Mouse (Mus musculus) midbrain, embryonic 14.5 days (tissue): ENCODE results near the gene Pinlyp. TPM values are rescaled to one million over a fixed set of nuclear protein-coding genes. Genes with fewer than 3 reads are reported as not detected.

ENCODE experiments used
- ATAC-seq: fragments of 200-750 bp; cut with Nextera tagmentation; 2 replicates; pipeline ENCODE4 v1.8.0; 2017; ENCODE audit warnings: moderate number of reproducible peaks, moderate library complexity; ENCODE audit not compliant: low FRiP score, low TSS enrichment
- DNase-seq: peaks from one replicate; pipeline ENCODE4 v3.0.0-alpha.2; 2015
- H3K27ac ChIP-seq: fragments of 300-500 bp; sonication (generic); replicated peaks from 2 replicates; pipeline ENCODE4 v1.5.1; 2014; ENCODE audit warnings: mild to moderate bottlenecking, low read depth, low read length, moderate library complexity
- H3K27me3 ChIP-seq: fragments of 300-500 bp; sonication (generic); 2 replicates; pipeline ENCODE4 v1.6.1; 2014; ENCODE audit warnings: low read length, control low read depth, mixed read lengths; ENCODE audit not compliant: control insufficient read depth, insufficient read depth
- H3K36me3 ChIP-seq: fragments of 300-500 bp; sonication (generic); 2 replicates; pipeline ENCODE4 v1.6.1; 2014; ENCODE audit warnings: low read length, control low read depth; ENCODE audit not compliant: control insufficient read depth, insufficient read depth
- H3K4me1 ChIP-seq: fragments of 300-500 bp; sonication (generic); 2 replicates; pipeline ENCODE4 v1.6.1; 2014; ENCODE audit warnings: mild to moderate bottlenecking, antibody characterized with exemption, low read length, control low read depth; ENCODE audit not compliant: control insufficient read depth, insufficient read depth
- H3K4me2 ChIP-seq: fragments of 300-500 bp; sonication (generic); 2 replicates; pipeline ENCODE4 v1.6.1; 2014; ENCODE audit warnings: mild to moderate bottlenecking, low read length, moderate library complexity
- H3K4me3 ChIP-seq: fragments of 300-500 bp; sonication (generic); replicated peaks from 2 replicates; pipeline ENCODE4 v1.5.1; 2014; ENCODE audit warnings: low read depth, low read length
- H3K9ac ChIP-seq: fragments of 300-500 bp; sonication (generic); replicated peaks from 2 replicates; pipeline ENCODE4 v1.6.1; 2014; ENCODE audit warnings: mild to moderate bottlenecking, low read length, moderate library complexity
- H3K9me3 ChIP-seq: fragments of 300-500 bp; sonication (generic); 2 replicates; pipeline ENCODE4 v1.6.1; 2016; ENCODE audit warnings: low read length, control low read depth, mixed read lengths; ENCODE audit not compliant: control insufficient read depth
- WGBS: fragments of 180-500 bp; shearing (Covaris S2); extraction: QIAGEN DNeasy Blood & Tissue Kit; methylation state at CpG from one replicate; pipeline ENCODE4 v1.1.7; 2014; 5-methylcytosine and 5-hydroxymethylcytosine counted together
- polyA plus RNA-seq: library from polyadenylated mRNA; unstranded; fragments of >200 nt; fragmentation: Nextera tagmentation; extraction: Ambion mirVana; gene quantifications from 2 replicates; pipeline ENCODE4 v1.2.1, GENCODE M21; 2014

Gene Pinlyp
- polyA plus RNA-seq, 1 experiment from 2014 or later, result not detected

- Histone ChIP-seq H3K9ac (no peak overlapping the region), H3K27me3 (no peaks in the 10 kb centered on the region), H3K9me3 (no peaks in the 10 kb centered on the region), H3K4me1 (peaks cover 6% of the 10 kb centered on the region; the same call in 1 of the 2 replicates), H3K4me3 (no peak overlapping the region), H3K36me3 (peaks cover 19% of the 10 kb centered on the region; the same call in 1 of the 2 replicates), H3K4me2 (no peak overlapping the region), H3K27ac (no peak overlapping the region)
- ATAC-seq, result no peak
- 94% methylated on average over 12 of the region's 12 CpGs for WGBS
- no peak for DNase-seq
Measured at GRCm38 (mm10) chr7:24551985-24552759, 6.3 kb upstream of the Pinlyp start.

GRCm38 (mm10) chr7:24547534-24548036, 1.7 kb upstream of the Pinlyp start:
- H3K4me3 ChIP-seq, result peak overlapping the region; percentile 85
- H3K9ac ChIP-seq, result peak overlapping the region; percentile 73
- peaks cover 11% of the 10 kb centered on the region; the same call in 1 of the 2 replicates for H3K4me1 ChIP-seq
- peak overlapping the region; percentile 64 for H3K27ac ChIP-seq
- DNase-seq, result no peak
- 0 out of 2 replicates have a peak, but pooled peaks have one; percentile 2 for ATAC-seq
- no peaks in the 10 kb centered on the region for H3K9me3 ChIP-seq
- 29% methylated on average over 13 of the region's 13 CpGs for WGBS
- H3K36me3 ChIP-seq, result 0 out of 2 replicates have a peak, but pooled peaks cover 8% of the 10 kb centered on the region
- H3K27me3 ChIP-seq, result no peaks in the 10 kb centered on the region
- peak overlapping the region; percentile 52 for H3K4me2 ChIP-seq

- Histone ChIP-seq H3K4me2 (peak overlapping the region; percentile 52), H3K27ac (peak overlapping the region; percentile 64), H3K4me3 (peak overlapping the region; percentile 85), H3K9me3 (no peaks in the 10 kb centered on the region), H3K9ac (peak overlapping the region; percentile 73), H3K4me1 (peaks cover 11% of the 10 kb centered on the region; the same call in 1 of the 2 replicates), H3K27me3 (no peaks in the 10 kb centered on the region), H3K36me3 (0 out of 2 replicates have a peak, but pooled peaks cover 6% of the 10 kb centered on the region)
- peak; percentile 100 for DNase-seq
- peak; percentile 96 for ATAC-seq
- under 1% methylated on average over 57 of the region's 57 CpGs for WGBS
Measured at GRCm38 (mm10) chr7:24546634-24547389, 894 bp upstream of the Pinlyp start.

GRCm38 (mm10) chr7:24544506-24544905, 1.4 kb downstream of the Pinlyp start:
- Histone ChIP-seq H3K27me3 (no peaks in the 10 kb centered on the region), H3K4me2 (no peak overlapping the region), H3K27ac (no peak overlapping the region), H3K4me1 (peaks cover 11% of the 10 kb centered on the region; the same call in 1 of the 2 replicates), H3K4me3 (no peak overlapping the region), H3K36me3 (0 out of 2 replicates have a peak, but pooled peaks cover 4% of the 10 kb centered on the region), H3K9me3 (no peaks in the 10 kb centered on the region), H3K9ac (no peak overlapping the region)
- WGBS, result 88% methylated on average over 2 of the region's 2 CpGs
- ATAC-seq (no peak), DNase-seq (no peak)

GRCm38 (mm10) chr7:24539686-24540085, 6.2 kb downstream of the Pinlyp start:
- Histone ChIP-seq H3K27ac (no peak overlapping the region), H3K9ac (no peak overlapping the region), H3K4me1 (no peaks in the 10 kb centered on the region), H3K36me3 (peaks cover 16% of the 10 kb centered on the region), H3K4me2 (no peak overlapping the region), H3K27me3 (no peaks in the 10 kb centered on the region), H3K9me3 (no peaks in the 10 kb centered on the region), H3K4me3 (no peak overlapping the region)
- DNase-seq (no peak), ATAC-seq (no peak)
- 95% methylated on average over 4 of the region's 4 CpGs for WGBS

- Histone ChIP-seq H3K36me3 (peaks cover 25% of the 10 kb centered on the region), H3K27ac (no peak overlapping the region), H3K4me3 (no peak overlapping the region), H3K9me3 (no peaks in the 10 kb centered on the region), H3K27me3 (no peaks in the 10 kb centered on the region), H3K9ac (no peak overlapping the region), H3K4me1 (peaks cover 5% of the 10 kb centered on the region), H3K4me2 (no peak overlapping the region)
- ATAC-seq (no peak), DNase-seq (no peak)
- 80% methylated on average over 5 of the region's 5 CpGs for WGBS
Measured at GRCm38 (mm10) chr7:24538701-24539100, 7.2 kb downstream of the Pinlyp start.

- no peak for ATAC-seq
- 45% methylated on average over 5 of the region's 5 CpGs for WGBS
- H3K9ac ChIP-seq, result no peak overlapping the region
Measured at GRCm38 (mm10) chr7:24538154-24538553, 7.8 kb downstream of the Pinlyp start.

GRCm38 (mm10) chr7:24537591-24537990, 8.3 kb downstream of the Pinlyp start:
- Histone ChIP-seq H3K27ac (no peak overlapping the region), H3K9me3 (no peaks in the 10 kb centered on the region), H3K4me2 (no peak overlapping the region), H3K36me3 (peaks cover 34% of the 10 kb centered on the region), H3K9ac (no peak overlapping the region), H3K4me3 (no peak overlapping the region), H3K4me1 (peaks cover 10% of the 10 kb centered on the region), H3K27me3 (no peaks in the 10 kb centered on the region)
- DNase-seq (no peak), ATAC-seq (no peak)
- WGBS, result 83% methylated on average over 5 of the region's 5 CpGs

More at GRCm38 (mm10) chr7:24538154-24538553, 7.8 kb downstream of the Pinlyp start:
- no peak overlapping the region for H3K27ac ChIP-seq
- H3K27me3 ChIP-seq, result no peaks in the 10 kb centered on the region
- H3K9me3 ChIP-seq, result no peaks in the 10 kb centered on the region
- peaks cover 10% of the 10 kb centered on the region for H3K4me1 ChIP-seq
- no peak for DNase-seq
- peaks cover 31% of the 10 kb centered on the region for H3K36me3 ChIP-seq
- no peak overlapping the region for H3K4me2 ChIP-seq
- H3K4me3 ChIP-seq, result no peak overlapping the region
